Mouse (Mus musculus) c-Kit-positive CD71-negative TER-119-negative erythroid progenitor cells, embryonic 14.5 days (primary cell): ENCODE measurements around the gene Xpc.

Source experiments
- DNase-seq: peaks from one replicate; pipeline ENCODE4 v3.0.0-alpha.2; 2013; ENCODE audit warnings: low read depth

Xpc gene

DNA sequence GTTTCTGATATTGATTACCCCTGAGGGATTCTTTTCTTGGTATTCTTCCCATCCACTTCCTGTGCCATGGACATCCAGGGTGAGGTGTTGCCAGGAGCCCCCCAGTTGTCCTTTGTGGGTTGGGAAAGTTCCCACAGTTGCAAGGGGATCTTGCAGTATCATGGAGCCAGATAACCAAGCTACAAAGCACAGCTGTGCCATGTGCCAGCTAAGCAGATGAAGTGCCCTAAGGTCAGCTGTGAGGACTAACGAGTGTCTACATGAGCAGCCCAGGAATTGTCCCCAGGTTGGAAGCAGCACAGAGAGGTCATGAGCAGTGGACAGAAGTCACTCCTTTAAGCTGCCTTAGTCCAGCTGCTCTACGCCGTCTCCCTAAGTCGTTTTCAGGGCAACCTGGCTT, 9.9 kb upstream of the Xpc start:
- DNase-seq: no peak

DNA sequence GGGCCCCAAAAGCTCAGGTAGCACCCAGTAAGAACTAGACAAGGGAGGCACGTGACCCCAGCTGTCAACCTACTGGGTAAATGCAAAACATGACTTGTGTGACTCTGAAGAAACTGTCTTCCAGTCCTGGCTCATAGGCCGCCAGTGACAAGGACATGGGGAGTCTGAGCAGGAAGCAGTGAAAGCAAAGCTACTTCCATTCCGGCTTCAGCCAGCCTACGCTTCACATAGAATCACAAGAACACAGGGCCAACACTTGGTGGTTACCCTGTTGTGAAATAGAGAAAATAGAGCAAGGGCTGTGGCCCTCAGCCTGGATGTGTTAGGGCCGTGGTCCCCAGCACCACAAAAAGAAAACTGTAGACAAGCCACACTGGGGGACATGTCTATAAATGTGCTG, 7.1 kb upstream of the Xpc start:
- DNase-seq: no peak

DNA sequence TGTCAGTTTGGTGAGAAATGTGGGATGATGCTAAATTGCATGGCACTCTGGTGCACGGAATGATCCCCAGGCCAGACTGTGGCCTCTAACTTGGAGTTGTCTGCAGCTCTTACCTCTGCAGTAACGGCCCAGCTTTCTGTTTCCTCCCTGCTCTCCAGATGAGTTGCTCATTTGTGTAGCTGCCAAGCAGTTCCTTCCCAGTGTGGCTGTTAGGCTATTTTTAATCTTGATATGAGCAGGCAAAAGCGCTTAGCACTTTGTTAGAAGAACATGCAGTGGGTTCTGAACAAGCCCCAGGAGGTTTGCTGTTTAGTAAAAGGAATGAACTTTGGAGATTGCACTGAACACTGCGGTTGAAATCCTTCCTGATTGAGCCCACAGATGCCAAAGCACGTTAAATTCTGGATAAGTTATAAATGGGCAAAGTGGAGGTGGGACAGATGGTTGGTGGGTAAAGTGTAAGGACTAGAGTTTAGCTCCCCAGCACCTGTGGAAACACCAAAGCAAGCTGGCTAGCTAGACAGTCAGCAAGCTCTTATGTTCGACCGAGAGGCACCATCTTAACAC, 2.8 kb upstream of the Xpc start:
- DNase-seq: no peak

DNA sequence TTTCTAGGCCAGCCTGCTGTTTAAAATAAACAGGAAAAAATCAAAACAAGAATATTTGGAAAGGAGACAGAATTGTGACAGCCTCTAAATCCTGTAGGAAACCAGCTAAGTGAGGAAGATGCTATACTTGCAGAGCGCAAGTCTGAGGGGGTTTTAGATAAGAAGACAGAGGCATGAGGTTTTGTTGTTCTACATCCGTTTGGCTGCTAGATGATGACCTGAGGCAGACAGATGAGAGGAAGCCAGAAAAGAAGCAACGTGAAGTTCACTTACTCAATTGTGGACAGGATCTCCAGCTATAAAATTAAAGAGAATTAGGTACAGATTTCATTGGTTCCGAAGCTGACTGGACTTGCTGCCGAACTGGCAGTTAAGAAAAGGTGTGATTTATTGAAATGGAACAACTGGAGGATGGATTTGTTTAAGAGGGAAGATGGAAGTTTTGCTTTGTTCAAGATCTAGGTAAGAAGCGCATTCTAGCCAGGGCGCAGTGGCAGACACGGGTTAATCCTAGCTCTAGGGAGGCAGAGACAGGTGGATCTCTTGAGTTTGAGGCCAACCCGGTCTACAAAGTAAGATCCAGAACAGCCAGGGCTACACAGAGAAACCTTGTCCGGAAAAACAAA, 838 bp downstream of the Xpc start:
- no peak for DNase-seq

DNA sequence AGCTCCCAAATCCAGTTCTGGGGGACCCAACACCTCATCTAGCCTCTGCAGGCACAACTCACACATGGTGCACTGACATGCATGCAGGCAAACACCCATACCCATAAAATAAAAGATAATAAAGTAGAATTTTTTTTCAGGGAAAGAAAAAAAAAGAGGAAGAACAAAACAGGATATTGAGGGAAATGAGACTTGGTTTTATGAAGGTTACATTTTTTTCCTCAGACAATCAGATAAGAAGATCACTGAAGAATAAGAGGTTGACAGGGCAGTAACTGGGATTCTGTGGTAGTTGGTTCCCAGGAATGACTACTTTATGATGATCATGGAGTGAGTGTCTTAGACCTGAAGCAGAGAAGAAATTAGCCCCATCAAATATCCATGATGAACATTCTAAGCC, 1.6 kb downstream of the Xpc start:
- no peak for DNase-seq

DNA sequence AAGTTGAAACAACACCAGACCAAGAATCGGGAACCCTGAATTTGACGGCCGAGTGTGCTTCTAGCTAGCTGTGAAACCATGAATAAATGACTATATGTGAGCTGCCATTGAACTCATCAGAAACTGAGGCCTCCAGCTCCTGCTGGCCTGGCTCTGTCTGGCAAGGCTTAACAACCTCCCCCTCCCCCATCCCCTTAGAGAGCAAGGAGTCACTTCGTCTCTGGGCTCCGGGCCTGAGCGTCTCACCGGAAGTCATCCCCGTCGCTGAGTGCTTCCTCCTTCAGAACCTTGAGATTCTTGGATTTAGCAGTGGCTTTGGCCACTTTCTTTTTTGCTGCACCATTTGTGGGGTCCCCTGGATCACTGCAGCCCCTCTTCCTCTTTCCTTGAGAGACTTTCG, 5.5 kb downstream of the Xpc start:
- DNase-seq: no peak

DNA sequence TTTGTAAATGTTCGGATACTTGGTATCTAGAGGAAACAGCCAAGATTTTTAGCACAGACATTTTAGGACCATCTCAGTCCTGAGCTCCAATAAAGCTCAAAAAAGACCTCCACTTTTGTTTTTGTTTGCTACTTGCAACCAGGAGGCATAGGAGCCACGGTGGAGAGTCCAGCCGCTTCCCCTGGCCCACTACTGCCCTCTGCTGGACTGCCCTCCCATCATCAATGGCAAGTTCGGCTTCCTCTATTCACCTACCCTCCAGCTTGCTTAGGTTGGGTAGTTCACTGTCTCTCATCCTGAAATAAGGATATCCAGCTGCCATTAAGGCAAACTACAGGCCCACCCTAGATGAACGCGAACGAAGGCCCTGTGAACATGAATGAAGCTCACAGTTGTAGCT, 6.4 kb downstream of the Xpc start:
- peak; percentile 67 for DNase-seq

DNA sequence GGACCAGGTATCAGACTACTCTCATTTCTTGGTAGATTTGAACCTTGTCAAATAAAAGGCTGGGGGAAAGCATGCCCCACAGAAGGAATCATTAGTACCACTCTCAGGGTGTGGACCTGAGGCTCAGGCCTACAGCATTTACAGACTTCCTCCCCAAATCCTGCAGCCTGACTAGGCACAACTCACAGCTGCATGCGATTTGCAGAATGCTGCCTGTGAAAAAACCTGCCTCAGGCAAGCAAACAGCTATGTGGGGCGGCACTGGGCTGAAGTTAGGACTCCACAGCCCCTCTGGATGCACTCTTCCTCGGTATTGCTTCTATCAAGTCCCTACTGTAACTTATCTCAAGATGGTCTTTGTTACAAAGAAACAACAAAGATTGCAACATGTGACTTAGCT, 7.6 kb downstream of the Xpc start:
- no peak for DNase-seq

DNA sequence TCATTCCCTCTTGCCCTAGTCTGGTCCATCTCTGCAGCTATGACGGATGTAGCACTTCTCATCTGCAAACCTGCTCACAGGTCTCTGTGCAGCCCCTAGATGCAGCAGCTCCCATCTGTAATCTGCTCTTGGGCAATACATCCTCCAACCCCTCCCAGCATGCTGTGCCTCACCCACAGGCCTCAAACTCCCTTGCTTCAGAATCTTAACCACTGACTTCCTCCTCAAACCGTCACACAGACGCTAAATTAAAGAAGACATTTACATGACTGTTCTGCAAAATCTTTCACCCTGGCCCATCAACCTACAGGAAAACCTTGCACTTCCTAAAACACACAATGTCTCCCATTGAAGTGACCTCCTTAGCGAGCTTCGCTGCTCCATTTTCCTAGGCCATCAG, 9.7 kb downstream of the Xpc start:
- no peak for DNase-seq

DNA sequence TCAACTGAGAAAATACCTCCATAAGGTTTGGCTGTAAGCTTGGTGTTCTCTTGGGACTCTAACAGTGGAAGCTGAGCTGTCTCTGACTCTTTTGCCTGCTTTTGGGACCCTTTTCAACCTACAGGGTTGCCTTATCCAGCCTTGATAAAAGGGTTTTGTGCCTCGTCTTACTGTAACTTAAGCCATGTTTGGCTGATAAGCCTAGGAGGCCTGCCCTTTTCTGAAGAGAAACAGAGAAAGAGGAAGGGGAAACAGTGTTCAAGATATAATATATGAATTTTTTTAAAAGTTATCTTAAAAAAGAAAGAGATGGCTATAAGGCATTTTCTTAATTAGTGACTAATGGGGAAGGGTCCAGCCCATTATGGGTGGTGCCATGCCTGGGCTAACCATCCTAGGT, 12.4 kb downstream of the Xpc start:
- DNase-seq: no peak

DNA sequence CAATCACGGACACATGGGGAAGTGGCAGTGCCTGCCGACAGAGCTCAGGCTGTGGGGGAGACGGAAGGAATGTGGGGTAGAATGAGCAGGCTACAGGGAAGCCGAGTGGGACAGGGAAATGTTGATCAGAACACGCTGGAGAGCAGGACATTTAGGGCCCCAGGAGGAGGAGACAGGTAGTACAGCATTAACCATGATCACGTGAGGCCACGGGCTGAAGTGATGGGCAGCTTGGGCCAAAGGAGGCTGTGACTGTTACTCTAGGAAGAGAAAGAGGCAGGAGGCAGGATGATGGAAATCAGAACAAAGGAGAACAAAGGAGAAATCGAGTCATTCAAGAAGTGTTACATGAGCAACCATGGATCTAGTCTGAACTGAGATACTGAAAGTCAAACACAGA, 21.2 kb downstream of the Xpc start:
- no peak for DNase-seq

DNA sequence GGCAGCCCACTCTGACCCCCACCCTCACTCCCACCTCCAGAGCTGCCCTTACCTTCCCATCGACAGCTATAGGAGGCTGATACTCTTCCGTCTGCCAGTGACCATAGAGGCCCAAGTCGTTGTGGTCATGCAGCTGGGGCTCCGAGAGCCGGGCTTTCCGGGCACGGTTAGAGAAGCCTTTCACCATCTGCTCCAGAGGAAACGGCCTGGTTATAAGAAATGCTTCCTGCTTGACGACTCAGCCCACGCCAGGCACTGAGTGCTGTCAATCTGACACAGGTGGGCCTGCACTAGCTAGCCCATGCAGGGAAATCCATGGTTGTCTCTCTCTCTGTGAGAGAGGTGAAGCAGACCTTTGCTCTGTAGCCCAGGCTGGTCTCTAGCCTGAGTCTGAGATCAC, 22.6 kb downstream of the Xpc start:
- no peak for DNase-seq

DNA sequence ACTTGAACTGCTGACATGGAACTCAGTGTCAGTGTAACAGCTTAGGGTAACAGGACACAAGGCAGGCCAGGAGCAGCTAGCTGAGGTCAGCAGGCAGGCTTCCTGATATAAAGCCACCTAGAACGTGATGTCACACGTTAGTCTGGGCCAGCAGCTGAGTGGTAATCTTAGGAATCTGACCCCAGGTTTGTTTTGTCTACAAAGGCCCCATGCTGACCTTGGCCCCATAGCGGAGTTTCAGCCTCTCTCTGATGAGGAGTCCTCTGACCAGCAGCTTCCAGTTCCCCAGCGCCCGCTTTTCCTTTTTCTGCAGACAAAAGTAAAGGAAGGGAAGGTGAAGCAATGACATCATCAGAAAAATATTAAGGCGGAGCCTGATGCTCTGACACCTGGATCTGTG, 24.7 kb downstream of the Xpc start:
- DNase-seq: no peak

DNA sequence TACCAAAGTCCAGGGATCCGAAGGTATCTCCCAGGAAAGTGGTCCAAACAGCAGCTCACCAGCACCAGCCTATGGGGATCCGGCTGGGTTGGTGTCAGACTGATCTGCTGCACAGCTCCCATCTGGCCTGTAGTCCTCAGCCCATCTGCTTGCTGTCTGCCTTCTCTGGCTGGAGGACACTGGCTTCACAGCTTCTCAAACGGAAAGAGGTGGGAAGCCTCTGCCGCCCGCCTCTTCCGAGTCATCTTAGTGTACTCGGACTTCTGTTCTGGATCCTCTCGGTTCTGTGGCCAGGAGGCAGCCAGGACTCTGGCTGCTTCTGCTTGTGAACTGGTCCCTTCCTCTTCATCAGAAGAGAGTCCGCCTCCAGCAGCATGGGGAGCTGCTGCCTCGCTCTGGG, 25.8 kb downstream of the Xpc start:
- DNase-seq: no peak

DNA sequence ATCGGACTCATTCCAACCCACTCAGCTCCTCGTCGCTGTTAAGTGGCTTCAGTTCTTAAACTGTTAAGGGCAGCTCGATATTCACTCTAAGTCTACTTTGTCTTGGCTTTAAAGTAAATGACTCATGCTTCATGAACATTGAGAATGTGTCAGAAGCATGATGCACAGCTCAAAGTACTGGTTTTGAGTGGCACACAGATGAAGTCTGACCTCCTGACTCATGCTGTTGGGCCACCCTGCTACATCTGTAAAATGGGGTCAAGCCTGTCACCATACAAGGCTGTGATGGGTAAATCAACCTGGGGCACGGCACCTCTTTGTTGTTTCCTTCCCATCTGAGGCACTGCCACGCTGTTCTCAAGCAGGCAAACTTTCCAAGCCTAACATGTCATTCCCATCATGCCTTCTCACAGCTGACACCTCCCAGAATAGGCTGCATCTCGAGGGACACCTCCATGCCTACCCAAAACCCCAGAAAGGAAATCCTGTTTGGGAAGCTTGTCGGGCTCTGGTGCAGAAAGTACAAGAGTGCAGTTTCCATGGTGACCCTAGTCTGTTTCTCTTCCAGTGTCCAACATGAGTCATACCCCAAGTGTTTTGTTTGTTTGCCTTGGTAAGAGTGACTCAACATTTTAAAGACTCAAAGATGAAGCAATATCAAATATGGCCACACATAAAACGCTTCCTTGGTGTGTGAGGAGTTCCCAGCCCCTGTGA, 27.0 kb downstream of the Xpc start:
- peak; percentile 66 for DNase-seq

DNA sequence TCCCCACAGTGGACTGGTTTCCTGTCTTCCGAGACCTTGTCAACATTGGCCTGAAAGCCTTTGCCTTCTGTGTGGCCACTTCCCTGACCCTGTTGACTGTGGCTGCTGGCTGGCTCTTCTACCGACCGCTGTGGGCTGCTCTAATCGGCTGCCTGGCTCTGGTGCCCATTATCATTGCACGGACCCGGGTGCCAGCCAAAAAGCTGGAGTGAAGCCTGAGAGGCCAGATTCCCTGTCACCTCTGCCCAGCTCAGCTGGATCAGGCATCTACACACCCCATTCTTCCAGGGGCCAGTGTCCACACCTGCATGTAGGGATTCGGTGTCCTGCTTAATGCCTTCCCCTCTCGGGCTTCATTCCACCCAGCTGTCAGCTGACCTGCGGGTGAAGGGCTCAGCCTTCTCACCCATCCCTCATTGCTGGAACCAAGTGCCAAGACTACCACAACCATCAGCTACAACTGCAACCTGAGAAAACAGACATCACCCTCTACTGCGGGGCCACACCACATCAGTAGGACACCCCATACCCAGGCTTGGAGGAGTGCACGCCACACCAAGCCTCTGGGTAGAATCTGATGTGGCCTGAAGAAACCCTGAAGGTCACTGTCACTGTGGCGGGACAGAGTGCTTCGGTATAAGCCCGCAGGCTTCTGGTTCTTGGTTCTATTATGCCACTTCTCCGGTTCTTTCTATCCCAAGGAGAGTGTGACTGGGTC, 28.8 kb downstream of the Xpc start:
- no peak for DNase-seq

DNA sequence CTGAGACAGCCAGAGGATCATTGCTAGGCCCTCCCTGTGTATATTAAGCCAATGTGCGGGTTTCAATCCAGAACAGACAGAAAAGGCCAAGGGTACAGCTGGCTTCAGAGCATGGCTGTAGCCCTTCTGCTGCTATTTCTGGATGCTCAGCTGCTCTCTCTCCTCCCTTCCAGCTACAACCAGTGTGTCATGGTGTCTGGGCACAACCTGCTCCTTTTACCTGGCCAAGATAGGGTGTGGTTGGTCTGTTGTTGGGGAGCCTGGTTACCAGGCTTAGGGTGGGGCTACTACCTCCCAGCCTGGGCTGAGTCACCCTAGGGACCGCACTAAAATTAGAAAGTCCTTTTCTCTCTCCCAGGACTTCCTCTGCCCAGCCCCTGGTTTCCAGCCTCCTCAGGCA, 32.3 kb downstream of the Xpc start:
- DNase-seq: no peak

DNA sequence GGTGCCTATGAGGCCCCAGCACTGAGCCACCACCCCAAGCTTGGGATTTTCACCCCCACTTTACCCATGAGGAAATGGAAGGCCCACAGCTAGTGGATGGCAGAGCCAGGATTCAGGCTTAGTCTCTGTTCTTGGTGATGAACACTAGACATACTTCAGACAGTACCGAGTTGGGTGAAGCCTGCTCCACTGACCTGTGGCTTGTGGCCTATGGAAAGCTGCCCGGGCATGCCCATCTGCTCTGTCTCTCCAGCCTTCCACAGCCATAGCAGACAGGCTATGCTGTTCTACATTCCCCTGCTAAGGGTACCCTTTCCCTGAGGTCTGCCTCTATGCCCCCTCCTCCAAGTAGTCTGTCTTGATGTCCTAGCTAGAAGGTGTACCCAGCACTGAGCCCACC, 39.1 kb downstream of the Xpc start:
- DNase-seq: no peak

DNA sequence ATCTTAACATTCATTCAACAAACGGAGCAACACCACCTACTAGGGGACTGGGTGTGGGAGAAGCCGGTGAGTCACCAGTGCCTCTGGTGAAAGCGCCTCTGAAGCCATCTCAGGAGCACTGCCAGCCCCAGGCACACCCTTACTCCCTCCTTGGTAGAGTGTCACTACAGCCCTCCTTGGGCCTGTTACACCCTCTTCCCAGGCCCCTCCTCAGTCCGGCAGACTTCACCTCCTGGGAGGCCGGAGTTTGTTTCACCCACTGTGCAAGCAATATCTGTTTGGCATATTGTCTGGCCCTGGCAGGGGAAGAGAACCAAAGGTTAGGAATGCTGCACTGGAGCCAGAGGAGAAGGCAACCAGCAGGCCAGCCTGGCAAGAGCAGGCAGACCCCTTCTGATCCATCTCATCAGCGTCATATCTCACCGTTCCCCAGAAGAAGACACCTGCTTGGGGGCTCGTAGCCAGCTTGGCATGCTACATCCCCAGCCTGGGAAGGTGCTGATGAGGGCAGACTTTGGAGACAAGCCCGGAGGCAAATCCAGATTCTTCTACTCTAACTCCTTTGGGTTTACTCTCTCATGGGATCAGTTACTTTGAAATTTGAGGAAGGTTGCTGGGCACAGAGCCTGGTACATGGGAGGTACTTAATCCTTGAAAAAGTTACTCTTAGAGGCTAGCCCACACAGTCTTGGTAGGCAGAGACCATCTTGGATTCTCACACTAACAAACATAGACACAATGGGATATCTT, 41.1 kb downstream of the Xpc start:
- no peak for DNase-seq

DNA sequence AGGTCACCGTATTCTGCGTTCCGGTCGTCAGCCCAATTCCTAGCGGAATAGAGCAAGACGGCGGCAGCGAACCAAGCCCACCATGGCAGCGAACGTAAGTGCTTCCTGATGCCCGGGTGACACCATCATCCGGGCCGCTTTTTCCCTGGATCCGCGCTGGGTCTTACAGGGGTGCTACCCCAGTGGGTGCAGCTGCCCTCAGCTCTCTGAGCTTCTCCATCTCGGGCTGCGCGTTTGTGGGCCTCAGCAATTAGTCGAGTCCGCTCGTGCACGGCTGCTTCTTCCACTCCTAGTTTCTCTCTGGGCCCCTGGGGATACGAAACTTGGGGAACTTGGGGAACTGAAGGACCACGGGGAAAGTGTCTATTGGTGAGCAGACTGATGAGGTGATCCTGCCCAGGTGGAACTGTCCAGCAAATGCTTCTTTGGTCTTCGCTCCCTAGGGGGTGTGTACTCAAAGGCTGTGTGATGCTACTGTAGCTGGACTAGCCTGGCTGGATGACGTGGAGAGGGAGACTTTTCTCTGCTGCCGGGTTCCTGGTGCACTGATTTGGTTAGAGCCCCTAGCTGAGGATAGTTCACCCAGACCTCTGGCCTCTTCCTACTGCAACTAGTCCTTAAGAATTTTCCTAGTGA, 41.8 kb downstream of the Xpc start:
- DNase-seq: no peak

DNA sequence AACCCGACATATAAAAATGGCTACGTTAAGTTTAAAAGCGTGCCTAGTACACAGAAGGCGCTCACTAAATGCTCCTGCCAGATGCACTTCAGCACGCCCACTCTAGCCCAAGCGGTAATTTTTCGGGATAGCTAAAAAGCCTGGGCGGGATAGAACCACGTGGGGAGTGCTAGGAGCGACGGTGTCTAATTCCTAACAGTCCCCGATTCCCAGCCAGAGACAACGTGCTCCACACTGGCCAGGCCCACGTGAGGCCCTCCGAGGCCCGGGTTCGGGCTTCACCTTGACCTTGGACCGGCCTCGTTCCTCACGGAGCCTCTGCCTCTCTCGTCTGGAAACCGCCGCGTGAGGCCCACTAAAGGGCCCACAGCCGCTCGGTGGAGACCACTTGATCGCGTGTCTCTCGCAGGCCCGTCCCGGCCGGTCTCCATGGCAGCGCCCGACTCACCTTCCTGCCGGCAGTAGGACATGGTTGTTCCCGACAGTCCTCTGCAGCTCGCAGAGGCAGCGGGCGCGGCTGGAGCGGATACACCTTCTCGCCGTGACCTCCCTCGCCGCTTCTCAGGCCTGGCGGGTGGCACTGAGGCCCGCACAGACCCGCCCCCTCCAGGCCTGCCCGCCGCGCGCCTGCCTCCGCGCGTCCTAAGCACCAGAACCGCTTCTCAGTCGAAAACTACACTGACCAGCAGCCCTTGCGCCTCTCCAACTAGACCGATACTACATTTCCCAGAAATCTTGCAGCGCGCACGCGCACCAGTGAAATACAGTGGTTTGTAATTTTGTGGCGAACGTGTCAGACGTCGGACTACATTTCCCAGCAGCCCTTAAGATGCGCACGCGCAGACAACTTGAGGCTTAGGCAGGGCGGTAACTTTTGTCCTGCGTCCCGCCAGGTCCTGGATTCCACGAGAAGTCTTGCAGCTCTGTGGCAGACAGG, 42.6 kb downstream of the Xpc start, which contains the start of the genes Chchd4 and Tmem43:
Chchd4 (minus strand) TSS at position 679 of the 937 bp plus-strand sequence.
Tmem43 (plus strand) TSS at position 836 of the 937 bp plus-strand sequence.
- peak; percentile 99 for DNase-seq
